Mouse (Mus musculus) heart, embryonic 15.5 days (tissue): ENCODE measurements around the gene Rnf31. TPM values are rescaled to one million over a fixed set of nuclear protein-coding genes. Genes with fewer than 3 reads are reported as not detected.
A peak's percentile ranks its signal among the peaks of the same experiment; 100 is the strongest.

Experiments used
- ATAC-seq: fragments of 200-750 bp; cut with Nextera tagmentation; replicated peaks from 2 replicates; pipeline ENCODE4 v1.8.0; 2017; ENCODE audit warnings: low read depth, moderate TSS enrichment; ENCODE audit not compliant: insufficient number of reproducible peaks, insufficient read depth, low FRiP score
- H3K27ac ChIP-seq: fragments of 300-500 bp; sonication (generic); 2 replicates; pipeline ENCODE4 v1.5.1; 2015; ENCODE audit warnings: mild to moderate bottlenecking, inconsistent platforms
- H3K27me3 ChIP-seq: fragments of 300-500 bp; sonication (generic); 2 replicates; pipeline ENCODE4 v1.6.1; 2015; ENCODE audit warnings: inconsistent platforms
- H3K36me3 ChIP-seq: fragments of 300-500 bp; sonication (generic); 2 replicates; pipeline ENCODE4 v1.6.1; 2015; ENCODE audit warnings: mild to moderate bottlenecking, inconsistent platforms
- H3K4me1 ChIP-seq: fragments of 300-500 bp; sonication (generic); replicated peaks from 2 replicates; pipeline ENCODE4 v1.6.1; 2015; ENCODE audit warnings: inconsistent platforms
- H3K4me2 ChIP-seq: fragments of 300-500 bp; sonication (generic); 2 replicates; pipeline ENCODE4 v1.6.1; 2015; ENCODE audit warnings: inconsistent platforms, mild to moderate bottlenecking, moderate library complexity
- H3K4me3 ChIP-seq: fragments of 300-500 bp; sonication (generic); 2 replicates; pipeline ENCODE4 v1.5.1; 2015; ENCODE audit warnings: mild to moderate bottlenecking, inconsistent platforms
- H3K9ac ChIP-seq: fragments of 300-500 bp; sonication (generic); 2 replicates; pipeline ENCODE4 v1.6.1; 2015; ENCODE audit warnings: mild to moderate bottlenecking, inconsistent platforms
- H3K9me3 ChIP-seq: fragments of 300-500 bp; sonication (generic); replicated peaks from 2 replicates; pipeline ENCODE4 v1.6.1; 2016; ENCODE audit warnings: inconsistent platforms
- WGBS: fragments of 180-500 bp; shearing (Covaris S2); methylation state at CpG from one replicate; pipeline ENCODE4 v1.1.7; 2015; ENCODE audit warnings: mixed read lengths; 5-methylcytosine and 5-hydroxymethylcytosine counted together
- polyA plus RNA-seq: library from polyadenylated mRNA; unstranded; fragments of >200 nt; fragmentation: Nextera tagmentation; extraction: Ambion mirVana; gene quantifications from 2 replicates; pipeline ENCODE4 v1.2.1, GENCODE M21; 2015

Gene Rnf31
- polyA plus RNA-seq: 15.8 and 17.4 TPM in 2 replicates

DNA sequence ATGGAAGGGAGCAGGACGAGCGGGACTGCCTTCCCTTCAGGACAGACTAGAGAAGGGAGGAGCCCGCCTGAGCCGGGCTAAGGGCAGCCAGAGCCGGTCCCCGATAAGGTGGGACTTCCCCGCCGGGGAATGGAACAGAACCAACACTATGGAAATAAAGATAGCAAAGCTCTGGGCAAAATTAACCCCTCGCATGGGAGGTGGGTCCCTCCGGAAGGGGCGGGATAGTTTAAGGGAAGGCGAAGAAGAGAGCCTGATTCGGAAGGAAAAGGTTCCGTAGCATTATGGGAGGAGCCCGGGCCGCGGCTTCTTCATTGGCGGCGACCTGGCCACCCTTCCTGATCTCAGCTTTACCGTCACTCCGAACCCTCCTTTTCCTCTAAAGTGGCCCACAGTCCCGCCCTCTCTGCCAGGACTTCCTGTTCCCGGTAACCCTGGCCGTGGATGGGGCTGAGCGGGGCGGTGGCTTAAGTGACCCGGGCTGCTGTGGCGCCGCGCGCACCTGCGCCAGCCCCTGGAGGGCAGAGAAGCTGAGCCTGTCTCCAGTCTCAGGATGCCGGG lies at the start of gene Rnf31:
TSS of gene Rnf31 (plus strand) at position 378 of the 561 bp plus-strand sequence.
- H3K27ac ChIP-seq: peak within 1 kb of the TSS; percentile 96
- H3K4me1 ChIP-seq: peaks cover 26% of the 10 kb centered on the region
- under 1% methylated on average over 33 of the region's 33 CpGs for WGBS
- H3K4me2 ChIP-seq: peak within 1 kb of the TSS; percentile 92
- H3K36me3 ChIP-seq: peaks cover 29% of the 10 kb centered on the region
- peak; percentile 89 for ATAC-seq
- H3K9me3 ChIP-seq: no peaks in the 10 kb centered on the region
- H3K4me3 ChIP-seq: peak within 1 kb of the TSS; percentile 85
- peak within 1 kb of the TSS; percentile 88 for H3K9ac ChIP-seq
- H3K27me3 ChIP-seq: no peaks in the 10 kb centered on the region

GRCm38 (mm10) chr14:55542268-55542667 lies 49.2 kb upstream of the Rnf31 start:
- H3K4me1 ChIP-seq: peaks cover 16% of the 10 kb centered on the region
- no peak overlapping the region for H3K4me3 ChIP-seq
- H3K9me3 ChIP-seq: no peaks in the 10 kb centered on the region
- no peak overlapping the region for H3K27ac ChIP-seq
- H3K36me3 ChIP-seq: peaks cover 31% of the 10 kb centered on the region; the same call in 1 of the 2 replicates
- H3K27me3 ChIP-seq: no peaks in the 10 kb centered on the region
- no peak overlapping the region for H3K9ac ChIP-seq
- no peak overlapping the region for H3K4me2 ChIP-seq
- ATAC-seq: no peak
- 94% methylated on average over 12 of the region's 12 CpGs for WGBS

- Histone ChIP-seq H3K27ac (no peak overlapping the region), H3K9ac (no peak overlapping the region), H3K4me3 (no peak overlapping the region), H3K4me2 (no peak overlapping the region), H3K36me3 (peaks cover 51% of the 10 kb centered on the region), H3K4me1 (peaks cover 16% of the 10 kb centered on the region), H3K27me3 (no peaks in the 10 kb centered on the region), H3K9me3 (no peaks in the 10 kb centered on the region)
- no peak for ATAC-seq
- WGBS: 77% methylated on average over 9 of the region's 9 CpGs
Observed at GRCm38 (mm10) chr14:55544334-55544733, 47.2 kb upstream of the Rnf31 start.

DNA sequence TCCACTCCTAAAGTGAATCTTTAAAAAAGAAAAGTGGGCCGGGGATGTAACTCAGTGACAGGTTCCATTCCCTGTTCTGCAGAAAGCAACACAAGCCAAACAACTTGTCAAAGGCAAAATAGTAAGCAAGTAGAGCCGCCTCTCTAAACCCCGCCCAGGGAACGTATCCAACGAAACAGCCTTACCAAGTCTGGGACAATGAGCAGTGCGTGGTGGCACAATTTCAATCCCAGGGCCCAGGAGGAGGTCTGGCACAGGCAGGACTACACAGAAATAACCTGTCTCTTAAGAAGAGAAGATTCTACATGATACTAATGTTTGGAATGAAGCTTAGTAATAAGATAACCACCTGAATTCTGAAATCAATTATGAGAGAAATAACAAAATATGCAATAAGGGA lies 41.3 kb upstream of the Rnf31 start:
- Histone ChIP-seq H3K27me3 (no peaks in the 10 kb centered on the region), H3K9me3 (no peaks in the 10 kb centered on the region), H3K4me3 (no peak overlapping the region), H3K36me3 (peaks cover 47% of the 10 kb centered on the region), H3K27ac (no peak overlapping the region), H3K4me1 (no peaks in the 10 kb centered on the region), H3K4me2 (no peak overlapping the region), H3K9ac (no peak overlapping the region)
- 88% methylated on average over 6 of the region's 6 CpGs for WGBS
- ATAC-seq: no peak

DNA sequence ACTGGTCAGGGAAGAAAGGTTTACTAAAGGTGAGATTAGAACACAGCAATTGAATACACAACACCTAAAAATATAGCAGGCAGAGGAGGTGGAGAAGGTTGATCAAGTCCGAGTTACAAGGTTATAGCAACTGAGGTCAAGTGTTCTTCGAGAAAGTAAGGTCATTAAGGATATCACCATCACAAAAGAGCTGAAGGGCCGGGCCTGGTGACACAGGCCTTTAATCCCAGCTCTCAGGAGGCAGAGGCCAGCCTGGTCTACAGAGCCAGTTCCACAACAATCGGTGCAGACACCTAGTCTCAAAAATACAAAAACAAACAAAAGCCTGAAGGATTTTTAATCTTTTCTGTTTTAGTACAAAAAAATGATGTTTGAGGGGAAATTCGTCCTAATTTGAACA lies 40.2 kb upstream of the Rnf31 start:
- Histone ChIP-seq H3K27me3 (no peaks in the 10 kb centered on the region), H3K27ac (no peak overlapping the region), H3K4me3 (no peak overlapping the region), H3K9ac (no peak overlapping the region), H3K36me3 (peaks cover 37% of the 10 kb centered on the region), H3K4me1 (no peaks in the 10 kb centered on the region), H3K4me2 (no peak overlapping the region), H3K9me3 (no peaks in the 10 kb centered on the region)
- ATAC-seq: no peak
- 68% methylated on average over 5 of the region's 5 CpGs for WGBS

- Histone ChIP-seq H3K9me3 (no peaks in the 10 kb centered on the region), H3K4me2 (no peak overlapping the region), H3K4me1 (no peaks in the 10 kb centered on the region; the same call in 1 of the 2 replicates), H3K27me3 (no peaks in the 10 kb centered on the region), H3K4me3 (no peak overlapping the region), H3K36me3 (peaks cover 36% of the 10 kb centered on the region), H3K9ac (no peak overlapping the region), H3K27ac (no peak overlapping the region)
- no peak for ATAC-seq
- 88% methylated on average over 8 of the region's 8 CpGs for WGBS
Observed at GRCm38 (mm10) chr14:55551794-55552193, 39.7 kb upstream of the Rnf31 start.

- Histone ChIP-seq H3K4me2 (no peak overlapping the region), H3K36me3 (peaks cover 12% of the 10 kb centered on the region; the same call in 1 of the 2 replicates), H3K9me3 (no peaks in the 10 kb centered on the region), H3K27me3 (no peaks in the 10 kb centered on the region), H3K9ac (no peak overlapping the region), H3K27ac (no peak overlapping the region), H3K4me1 (peaks cover 6% of the 10 kb centered on the region), H3K4me3 (no peak overlapping the region)
- ATAC-seq: no peak
Observed at GRCm38 (mm10) chr14:55554635-55555034, 36.9 kb upstream of the Rnf31 start.

DNA sequence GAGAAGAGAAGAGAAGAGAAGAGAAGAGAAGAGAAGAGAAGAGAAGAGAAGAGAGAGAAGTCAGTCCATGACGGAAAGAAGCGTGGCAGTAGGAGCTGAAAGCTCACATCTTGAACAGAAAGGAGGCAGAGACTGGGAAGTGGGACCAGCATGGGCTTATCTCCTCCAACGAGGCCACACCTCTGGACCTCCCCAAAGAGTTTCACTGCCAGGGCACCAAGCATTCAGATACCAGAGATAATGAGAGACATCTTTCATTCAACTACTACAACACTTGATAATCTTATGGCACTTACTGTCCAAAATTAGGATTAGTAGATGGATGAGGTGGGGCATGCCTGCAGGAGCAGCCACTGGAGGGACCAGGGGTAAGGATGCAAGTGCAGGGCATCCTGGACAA lies 35.7 kb upstream of the Rnf31 start:
- ATAC-seq: no peak
- Histone ChIP-seq H3K9me3 (no peaks in the 10 kb centered on the region), H3K4me1 (peaks cover 6% of the 10 kb centered on the region), H3K9ac (no peak overlapping the region), H3K27me3 (no peaks in the 10 kb centered on the region), H3K4me3 (no peak overlapping the region), H3K27ac (no peak overlapping the region), H3K4me2 (no peak overlapping the region), H3K36me3 (peaks cover under 1% of the 10 kb centered on the region; the same call in 1 of the 2 replicates)
- WGBS: 44% methylated on average over 3 of the region's 3 CpGs

DNA sequence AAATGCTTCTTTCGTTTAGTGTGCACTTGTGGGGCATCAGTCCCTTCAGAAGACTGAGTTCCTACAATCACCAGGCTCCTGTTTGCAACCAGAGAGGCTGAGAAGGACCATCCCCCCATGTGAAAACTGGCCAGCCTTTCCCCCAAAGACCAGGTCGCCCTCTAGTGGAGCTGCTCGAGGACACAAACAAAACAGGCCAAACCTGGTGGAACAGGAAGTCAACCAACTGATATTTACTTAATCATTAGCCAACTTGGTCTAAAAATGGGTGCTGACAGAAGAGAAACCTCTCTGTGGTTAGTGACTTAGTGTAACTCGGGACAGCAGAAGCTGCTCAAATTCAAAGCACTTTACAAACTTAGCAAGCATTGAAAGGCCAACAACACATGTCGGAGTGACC lies 34.5 kb upstream of the Rnf31 start:
- Histone ChIP-seq H3K4me1 (peaks cover 17% of the 10 kb centered on the region), H3K4me2 (no peak overlapping the region), H3K27ac (no peak overlapping the region; the same call in 1 of the 2 replicates), H3K4me3 (no peak overlapping the region), H3K27me3 (no peaks in the 10 kb centered on the region), H3K36me3 (no peaks in the 10 kb centered on the region), H3K9me3 (no peaks in the 10 kb centered on the region), H3K9ac (no peak overlapping the region)
- 26% methylated on average over 5 of the region's 5 CpGs for WGBS
- ATAC-seq: no peak

GRCm38 (mm10) chr14:55557587-55557986 lies 33.9 kb upstream of the Rnf31 start:
- Histone ChIP-seq H3K4me2 (no peak overlapping the region), H3K27ac (peak overlapping the region; percentile 12; the same call in 1 of the 2 replicates), H3K36me3 (no peaks in the 10 kb centered on the region), H3K9ac (no peak overlapping the region), H3K4me3 (no peak overlapping the region), H3K27me3 (no peaks in the 10 kb centered on the region), H3K9me3 (no peaks in the 10 kb centered on the region), H3K4me1 (peaks cover 21% of the 10 kb centered on the region)
- 73% methylated on average over 3 of the region's 3 CpGs for WGBS
- ATAC-seq: no peak

GRCm38 (mm10) chr14:55558740-55559448 lies 32.6 kb upstream of the Rnf31 start:
- 53% methylated on average over 6 of the region's 6 CpGs for WGBS
- H3K27me3 ChIP-seq: no peaks in the 10 kb centered on the region
- no peaks in the 10 kb centered on the region for H3K9me3 ChIP-seq
- no peak overlapping the region for H3K9ac ChIP-seq
- peak overlapping the region; percentile 99 for H3K27ac ChIP-seq
- H3K4me3 ChIP-seq: 0 out of 2 replicates have a peak overlapping the region, but pooled peaks have one; percentile 73
- peaks cover 21% of the 10 kb centered on the region for H3K4me1 ChIP-seq
- peak overlapping the region; percentile 66 for H3K4me2 ChIP-seq
- peaks cover 6% of the 10 kb centered on the region; the same call in 1 of the 2 replicates for H3K36me3 ChIP-seq
- no peak for ATAC-seq
